Mouse (Mus musculus): ENCODE data around the gene Pakap.

Gene Pakap

GRCm38 (mm10) chr4:57919494-57920423 lies 351.8 kb downstream of the Pakap start:
- DNase-seq (ENCODE audit: low spot score), result no peak

GRCm38 (mm10) chr4:57920522-57920921 lies 352.5 kb downstream of the Pakap start:
- DNase-seq (ENCODE audit: low spot score), result no peak

GRCm38 (mm10) chr4:57922171-57922570 lies 354.2 kb downstream of the Pakap start:
- DNase-seq (ENCODE audit: low spot score), result no peak

GRCm38 (mm10) chr4:57924556-57925071 lies 356.6 kb downstream of the Pakap start:
- DNase-seq (ENCODE audit: low spot score), result no peak

- no peak for DNase-seq (ENCODE audit: low spot score)
Measured at GRCm38 (mm10) chr4:57927464-57928205, 359.7 kb downstream of the Pakap start.

GRCm38 (mm10) chr4:57930559-57931170 lies 362.7 kb downstream of the Pakap start:
- DNase-seq (ENCODE audit: low spot score), result no peak

GRCm38 (mm10) chr4:57934181-57934580 lies 366.2 kb downstream of the Pakap start:
- no peak for DNase-seq (ENCODE audit: low spot score)

GRCm38 (mm10) chr4:57937292-57937691 lies 369.3 kb downstream of the Pakap start:
- DNase-seq (ENCODE audit: low spot score), result no peak

- DNase-seq (ENCODE audit: low spot score), result no peak
Measured at GRCm38 (mm10) chr4:57940631-57941030, 372.7 kb downstream of the Pakap start.

- DNase-seq (ENCODE audit: low spot score), result no peak
Measured at GRCm38 (mm10) chr4:57942892-57943291, 374.9 kb downstream of the Pakap start.

Data from ovary, postnatal 14 days (tissue).